Mouse (Mus musculus): Measurements from ENCODE around the gene E130114P18Rik. TPM values are rescaled to one million over a fixed set of nuclear protein-coding genes. Genes with fewer than 3 reads are reported as not detected.
A peak's percentile ranks its signal among the peaks of the same experiment; 100 is the strongest.

The E130114P18Rik gene
- polyA plus RNA-seq, 1 experiment from 2014 or later: 50.8 TPM

DNA sequence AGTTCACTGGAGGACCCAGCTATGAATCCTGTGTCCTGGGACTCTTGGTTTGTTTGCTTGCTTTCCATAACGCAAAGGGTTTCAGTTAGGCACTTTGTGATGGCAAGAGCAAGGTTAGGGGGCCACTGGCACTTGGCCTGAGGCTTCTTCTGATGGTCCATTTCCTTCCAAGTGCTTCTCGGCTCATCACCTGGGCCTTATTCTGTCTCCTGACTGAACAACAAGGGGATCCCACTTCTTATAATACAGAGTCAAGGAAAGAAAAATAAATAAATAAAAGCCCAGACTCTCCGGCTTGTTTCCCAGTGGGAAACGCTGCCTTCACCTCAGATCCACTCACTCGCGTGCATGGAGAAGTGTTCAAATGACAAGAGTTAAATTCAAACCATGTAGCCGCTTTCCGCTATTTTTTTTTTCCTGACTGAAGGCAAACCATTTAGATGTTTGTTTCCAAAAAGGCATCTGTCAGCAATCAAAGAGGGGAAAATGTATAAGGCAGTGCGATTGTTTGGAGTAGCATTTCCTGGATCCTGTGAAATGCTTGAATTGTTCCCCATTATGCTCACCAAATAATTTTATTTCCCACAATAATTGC lies 199.2 kb downstream of the E130114P18Rik start:
- WGBS: 80% methylated on average over 9 of the region's 9 CpGs
- H3K4me3 ChIP-seq (replicated peaks): no peak overlapping the region

DNA sequence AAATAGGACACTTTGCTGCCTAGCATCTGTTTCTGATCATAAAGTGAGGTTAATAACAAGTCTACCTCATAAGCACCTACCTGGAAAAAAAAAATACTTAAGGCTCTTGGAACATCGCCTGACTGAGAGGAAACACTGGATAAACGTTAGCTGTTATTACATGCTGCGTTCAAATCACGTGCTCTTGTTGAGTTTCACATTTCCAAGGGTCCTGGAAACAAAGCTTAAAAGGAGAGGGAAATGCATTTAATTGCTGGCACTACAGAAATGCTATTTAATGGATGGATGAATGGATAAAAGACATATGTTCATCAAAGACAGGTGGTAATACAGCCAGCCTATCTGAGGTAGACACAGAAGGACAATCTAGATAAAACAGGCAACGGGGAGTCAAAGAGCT lies 200.4 kb downstream of the E130114P18Rik start:
- Histone ChIP-seq H3K36me3 (replicated peaks) (peaks cover 7% of the 10 kb centered on the region; the same call in 1 of the 2 replicates), H3K27ac (no peak overlapping the region), H3K27me3 (no peaks in the 10 kb centered on the region), H3K4me1 (peaks cover 18% of the 10 kb centered on the region), H3K9me3 (no peaks in the 10 kb centered on the region), H3K9ac (no peak overlapping the region), H3K4me2 (no peak overlapping the region), H3K4me3 (replicated peaks) (no peak overlapping the region)
- no peak for ATAC-seq (ENCODE audit: low FRiP score)
- 53% methylated on average over 5 of the region's 5 CpGs for WGBS

More for the DNA sequence above, 199.2 kb downstream of the E130114P18Rik start:
- H3K36me3 ChIP-seq (replicated peaks): peaks cover 7% of the 10 kb centered on the region; the same call in 1 of the 2 replicates
- peaks cover 28% of the 10 kb centered on the region for H3K4me1 ChIP-seq
- no peak for ATAC-seq (ENCODE audit: low FRiP score)
- no peaks in the 10 kb centered on the region for H3K27me3 ChIP-seq
- no peak overlapping the region for H3K4me2 ChIP-seq
- H3K9ac ChIP-seq: no peak overlapping the region
- H3K9me3 ChIP-seq: no peaks in the 10 kb centered on the region
- no peak overlapping the region for H3K27ac ChIP-seq

DNA sequence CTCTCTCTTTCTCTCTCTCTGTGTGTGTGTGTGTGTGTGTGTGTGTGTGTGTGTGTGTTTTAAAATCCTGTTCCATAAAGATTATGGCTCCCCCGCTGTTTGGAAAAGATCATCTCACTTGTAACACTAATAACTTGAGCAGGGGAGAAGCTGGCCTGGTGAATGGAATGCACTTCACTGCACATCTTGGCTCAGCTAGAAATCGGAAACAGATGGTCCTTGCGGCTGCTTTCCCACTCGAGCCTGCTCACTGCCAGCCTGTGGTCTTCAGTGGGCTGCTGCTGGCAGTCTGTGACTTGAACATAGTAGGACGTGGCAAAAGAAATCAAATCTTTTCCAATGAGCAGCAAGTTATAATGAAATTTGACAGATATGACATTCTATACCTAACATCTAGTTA lies 202.4 kb downstream of the E130114P18Rik start:
- Histone ChIP-seq H3K27me3 (no peaks in the 10 kb centered on the region), H3K27ac (0 out of 2 replicates have a peak overlapping the region, but pooled peaks have one; percentile 26), H3K9me3 (no peaks in the 10 kb centered on the region), H3K4me2 (no peak overlapping the region), H3K36me3 (replicated peaks) (peaks cover 7% of the 10 kb centered on the region; the same call in 1 of the 2 replicates), H3K9ac (no peak overlapping the region), H3K4me1 (peaks cover 13% of the 10 kb centered on the region; the same call in 1 of the 2 replicates), H3K4me3 (replicated peaks) (no peak overlapping the region)
- peak; percentile 46; the same call in 1 of the 2 replicates for ATAC-seq (ENCODE audit: low FRiP score)
- WGBS: 31% methylated on average over 5 of the region's 5 CpGs

DNA sequence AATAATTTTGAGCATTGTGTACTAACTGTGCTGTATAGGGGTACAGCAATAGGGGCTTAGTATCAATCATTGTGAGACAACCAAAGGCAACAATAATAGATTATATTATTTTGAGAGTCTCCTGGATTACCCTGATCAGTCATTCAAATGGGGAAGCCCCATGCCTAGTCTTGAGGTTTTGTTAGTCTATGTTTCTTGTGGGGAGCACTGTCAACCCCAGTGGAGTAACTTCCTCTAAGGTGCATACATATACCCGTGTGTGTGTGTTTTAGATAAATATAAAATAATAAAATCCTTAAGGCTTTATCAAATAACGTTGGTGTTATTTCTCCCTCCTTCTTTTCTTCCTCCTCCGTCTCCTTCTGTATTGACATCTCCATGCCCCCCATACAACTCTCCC lies 208.6 kb downstream of the E130114P18Rik start:
- no peaks in the 10 kb centered on the region for H3K9me3 ChIP-seq
- H3K4me1 ChIP-seq: no peaks in the 10 kb centered on the region
- no peak overlapping the region for H3K27ac ChIP-seq
- H3K4me2 ChIP-seq: no peak overlapping the region
- no peak overlapping the region for H3K9ac ChIP-seq
- H3K27me3 ChIP-seq: no peaks in the 10 kb centered on the region
- 81% methylated on average over 3 of the region's 3 CpGs for WGBS
- no peak overlapping the region for H3K4me3 ChIP-seq (replicated peaks)
- H3K36me3 ChIP-seq (replicated peaks): peaks cover 2% of the 10 kb centered on the region; the same call in 1 of the 2 replicates
- ATAC-seq (ENCODE audit: low FRiP score): no peak

DNA sequence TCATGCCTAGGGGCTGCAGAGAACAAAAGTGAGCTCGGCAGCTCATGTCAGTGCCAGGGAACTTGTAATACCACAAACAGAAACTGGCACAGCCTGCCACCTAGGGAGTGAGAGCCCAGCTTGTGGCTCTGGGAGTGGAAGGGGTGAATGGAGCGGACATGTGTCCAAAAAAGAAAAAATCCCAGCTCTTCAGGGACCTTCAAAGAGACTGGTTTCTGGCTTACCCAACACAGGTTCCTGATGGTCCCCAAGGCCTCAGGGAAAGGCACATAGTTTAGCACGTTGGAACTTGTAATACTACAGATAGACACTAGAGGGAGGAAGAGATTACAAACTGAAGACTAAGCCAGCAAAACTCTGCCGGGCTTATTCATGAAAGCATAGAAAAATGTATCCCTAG lies 213.2 kb downstream of the E130114P18Rik start:
- no peak overlapping the region for H3K4me2 ChIP-seq
- H3K4me3 ChIP-seq (replicated peaks): no peak overlapping the region
- H3K9ac ChIP-seq: no peak overlapping the region
- 31% methylated on average over 4 of the region's 4 CpGs for WGBS
- H3K27ac ChIP-seq: no peak overlapping the region
- H3K4me1 ChIP-seq: no peaks in the 10 kb centered on the region
- H3K27me3 ChIP-seq: no peaks in the 10 kb centered on the region
- peak; percentile 27; the same call in 1 of the 2 replicates for ATAC-seq (ENCODE audit: low FRiP score)
- H3K9me3 ChIP-seq: no peaks in the 10 kb centered on the region
- H3K36me3 ChIP-seq (replicated peaks): no peaks in the 10 kb centered on the region; the same call in 1 of the 2 replicates

DNA sequence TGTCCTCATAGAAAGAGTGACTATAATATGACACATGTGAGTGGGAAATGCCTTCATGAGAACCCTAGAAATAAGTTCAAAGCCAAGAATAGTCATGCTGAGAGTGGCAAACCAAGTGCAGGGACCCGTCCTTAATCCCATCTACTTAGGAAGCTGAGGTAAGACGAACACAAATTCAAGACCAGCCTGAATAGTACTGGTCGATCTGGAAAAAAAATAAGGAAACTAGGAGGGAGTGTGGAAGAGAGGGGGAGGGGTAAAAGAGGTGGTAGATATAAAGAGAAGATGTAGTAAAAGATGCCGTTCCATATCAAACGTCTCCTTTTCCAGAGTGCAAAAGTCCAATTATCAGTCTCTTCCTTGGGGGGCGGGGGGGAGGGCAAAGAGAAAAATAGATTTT lies 213.7 kb downstream of the E130114P18Rik start:
- H3K4me3 ChIP-seq (replicated peaks): no peak overlapping the region
- H3K27ac ChIP-seq: no peak overlapping the region
- ATAC-seq (ENCODE audit: low FRiP score): no peak
- H3K9ac ChIP-seq: no peak overlapping the region
- no peaks in the 10 kb centered on the region for H3K9me3 ChIP-seq
- WGBS: 84% methylated on average over 6 of the region's 6 CpGs
- no peak overlapping the region for H3K4me2 ChIP-seq
- H3K36me3 ChIP-seq (replicated peaks): no peaks in the 10 kb centered on the region; the same call in 1 of the 2 replicates
- no peaks in the 10 kb centered on the region for H3K4me1 ChIP-seq
- H3K27me3 ChIP-seq: no peaks in the 10 kb centered on the region

DNA sequence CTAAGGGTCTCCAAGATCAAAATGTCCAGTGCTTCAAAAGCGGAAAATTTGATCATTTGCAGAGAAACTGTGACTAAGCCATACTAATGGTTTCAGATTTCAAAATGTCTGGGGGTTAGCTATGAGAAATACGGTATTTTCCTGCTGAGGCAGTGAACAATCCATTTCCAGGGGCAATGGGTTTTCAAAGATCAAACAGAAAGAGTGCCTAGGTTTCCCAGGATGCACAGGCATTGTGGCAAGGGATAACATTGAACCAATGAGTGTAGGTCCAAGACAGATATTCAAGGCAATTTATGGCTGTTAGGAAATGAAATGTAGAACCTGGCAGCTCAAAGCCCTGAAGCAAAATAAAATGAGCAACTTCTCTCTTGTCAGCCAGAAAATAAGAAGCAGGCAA lies 220.3 kb downstream of the E130114P18Rik start:
- Histone ChIP-seq H3K9ac (no peak overlapping the region), H3K27ac (no peak overlapping the region), H3K36me3 (replicated peaks) (no peaks in the 10 kb centered on the region), H3K4me2 (no peak overlapping the region), H3K4me1 (no peaks in the 10 kb centered on the region), H3K27me3 (no peaks in the 10 kb centered on the region), H3K4me3 (replicated peaks) (no peak overlapping the region), H3K9me3 (no peaks in the 10 kb centered on the region)
- ATAC-seq (ENCODE audit: low FRiP score): no peak
- 75% methylated on average over 2 of the region's 2 CpGs for WGBS

DNA sequence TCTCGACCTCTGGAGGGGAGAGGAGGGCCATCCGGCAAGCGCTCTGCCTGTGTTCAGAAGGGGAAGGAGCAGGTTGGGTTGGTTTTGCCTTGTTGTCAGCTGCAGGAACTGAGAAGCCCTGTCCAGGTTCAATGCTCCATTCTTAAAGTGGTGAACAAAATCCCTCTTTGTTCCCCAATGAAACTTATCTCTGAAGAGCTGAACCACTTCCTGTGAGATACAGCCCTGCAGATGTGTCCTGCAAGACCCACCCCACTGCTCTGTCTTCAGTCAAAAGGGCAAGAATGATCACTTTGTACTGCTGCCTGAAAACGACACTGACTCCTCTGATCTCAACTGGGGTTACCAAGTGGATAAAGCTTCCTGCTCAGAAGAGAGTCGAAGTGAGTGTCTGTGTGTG lies 233.9 kb downstream of the E130114P18Rik start:
- Histone ChIP-seq H3K9me3 (no peaks in the 10 kb centered on the region), H3K4me1 (no peaks in the 10 kb centered on the region), H3K9ac (no peak overlapping the region), H3K36me3 (replicated peaks) (no peaks in the 10 kb centered on the region), H3K27ac (no peak overlapping the region), H3K27me3 (no peaks in the 10 kb centered on the region), H3K4me3 (replicated peaks) (no peak overlapping the region), H3K4me2 (no peak overlapping the region)
- no peak for ATAC-seq (ENCODE audit: low FRiP score)
- 53% methylated on average over 5 of the region's 5 CpGs for WGBS

DNA sequence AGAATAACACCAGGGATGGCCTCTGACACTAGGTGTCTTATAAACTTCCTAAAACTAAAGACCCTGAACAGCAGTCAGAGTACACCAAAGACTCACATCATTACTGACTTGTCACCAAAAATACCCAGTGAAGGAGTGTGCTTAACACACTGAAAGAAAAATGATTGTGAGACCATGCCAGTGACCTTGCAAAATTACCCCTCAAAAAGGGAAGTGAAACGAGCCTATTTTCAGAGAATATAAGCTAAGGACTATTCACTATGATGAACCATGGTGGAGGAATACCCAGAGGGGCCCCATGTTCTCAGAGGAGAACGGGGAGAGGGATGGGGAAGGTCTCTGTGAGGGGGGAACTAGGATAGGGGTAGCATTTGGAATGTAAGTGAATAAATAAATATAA lies 245.8 kb downstream of the E130114P18Rik start:
- ATAC-seq (ENCODE audit: low FRiP score): no peak
- Histone ChIP-seq H3K9ac (no peak overlapping the region), H3K27me3 (no peaks in the 10 kb centered on the region), H3K4me3 (replicated peaks) (no peak overlapping the region), H3K36me3 (replicated peaks) (no peaks in the 10 kb centered on the region), H3K4me1 (no peaks in the 10 kb centered on the region), H3K9me3 (no peaks in the 10 kb centered on the region), H3K27ac (no peak overlapping the region), H3K4me2 (no peak overlapping the region)
- 67% methylated on average over 2 of the region's 2 CpGs for WGBS

DNA sequence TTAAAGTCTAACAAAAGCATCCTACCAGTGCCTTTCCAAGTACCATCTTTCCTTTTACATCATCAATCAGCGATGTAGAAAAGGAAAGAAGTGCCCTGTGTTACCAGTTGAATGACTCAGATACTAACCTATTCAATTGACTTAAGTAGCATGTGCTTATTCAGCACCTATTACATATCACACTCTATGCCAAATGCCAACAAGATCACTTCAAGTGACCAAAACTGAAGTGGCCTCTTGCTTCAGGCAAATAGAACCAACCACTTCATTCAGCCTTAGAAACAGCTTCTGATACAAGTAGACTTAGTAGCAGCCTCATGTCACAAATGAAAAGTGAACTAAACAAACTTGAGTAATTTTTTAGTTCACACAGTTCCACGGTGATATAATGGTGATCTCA lies 249.4 kb downstream of the E130114P18Rik start:
- H3K4me3 ChIP-seq (replicated peaks): no peak overlapping the region
- no peaks in the 10 kb centered on the region for H3K9me3 ChIP-seq
- 85% methylated on average over 2 of the region's 2 CpGs for WGBS
- no peaks in the 10 kb centered on the region for H3K36me3 ChIP-seq (replicated peaks)
- H3K9ac ChIP-seq: no peak overlapping the region
- H3K4me1 ChIP-seq: no peaks in the 10 kb centered on the region
- H3K27ac ChIP-seq: no peak overlapping the region
- no peaks in the 10 kb centered on the region for H3K27me3 ChIP-seq
- H3K4me2 ChIP-seq: no peak overlapping the region
- ATAC-seq (ENCODE audit: low FRiP score): no peak

Other genes with a start within 250 kb of the E130114P18Rik start
- 62.1 and 67.2 TPM in 2 replicates for gene Nfia, start 5.3 kb downstream of the E130114P18Rik start, polyA plus RNA-seq (2016; fragmentation: Nextera tagmentation; extraction: Ambion mirVana)

Measured in forebrain, embryonic 12.5 days (tissue).